In genomic region chr12:59967241-59967640, GRCm38 (mm10) we compare ENCODE assay signal across 23 mouse cellular contexts.
"Had no signal": no experiment of that assay in that cellular context is flagged by ENCODE, and none has a peak within 500 bp of the region (broad histone marks: within the 10 kb centered on the region; RNA-seq: fewer than 3 reads in every experiment).

No protein-coding gene starts in this region.

- H3K27me3 ChIP-seq: embryonic facial prominence, embryonic 12.5 days; embryonic facial prominence, embryonic 13.5 days; embryonic facial prominence, embryonic 15.5 days; forebrain, embryonic 12.5 days; forebrain, embryonic 13.5 days; forebrain, embryonic 15.5 days had no signal

- ATAC-seq: forebrain, embryonic 13.5 days; forebrain, embryonic 14.5 days; forebrain, embryonic 15.5 days; forebrain, embryonic 16.5 days; forebrain, postnatal 0 days had no signal

- DNase-seq: cerebellum, adult 9-11 months; cerebellum, postnatal 10 days; cerebellum, postnatal 14 days; cerebellum, postnatal 25 days; cerebellum, postnatal 36 days; embryo, embryonic 11 days; forebrain, postnatal 0 days; gastrocnemius, adult 2 months; gastrocnemius, postnatal 10 days; gastrocnemius, postnatal 14 days; gastrocnemius, postnatal 25 days; gastrocnemius, postnatal 36 days; heart, adult 11 months; heart, adult 18-20 months; heart, adult 2 months had no signal
